Mouse (Mus musculus) kidney, embryonic 16.5 days (tissue): Measurements from ENCODE around the gene Ngef. TPM values are rescaled to one million over a fixed set of nuclear protein-coding genes. Genes with fewer than 3 reads are reported as not detected.

Experiments used
- ATAC-seq: fragments of 200-750 bp; cut with Nextera tagmentation; 2 replicates; pipeline ENCODE4 v1.8.0; 2017; ENCODE audit warnings: moderate TSS enrichment; ENCODE audit not compliant: low FRiP score, low TSS enrichment
- H3K27ac ChIP-seq: fragments of 300-500 bp; sonication (generic); 2 replicates; pipeline ENCODE4 v1.5.1; 2014; ENCODE audit warnings: low read length
- H3K27me3 ChIP-seq: fragments of 300-500 bp; sonication (generic); 2 replicates; pipeline ENCODE4 v1.6.1; 2014; ENCODE audit warnings: low read length, control low read depth, mixed read lengths; ENCODE audit not compliant: insufficient read depth
- H3K36me3 ChIP-seq: fragments of 300-500 bp; sonication (generic); 2 replicates; pipeline ENCODE4 v1.6.1; 2014; ENCODE audit warnings: low read length, control low read depth, mixed read lengths; ENCODE audit not compliant: insufficient read depth
- H3K4me1 ChIP-seq: fragments of 300-500 bp; sonication (generic); 2 replicates; pipeline ENCODE4 v1.6.1; 2014; ENCODE audit warnings: low read length, control low read depth, mixed read lengths; ENCODE audit not compliant: insufficient read depth
- H3K4me2 ChIP-seq: fragments of 300-500 bp; sonication (generic); replicated peaks from 2 replicates; pipeline ENCODE4 v1.6.1; 2014; ENCODE audit warnings: low read depth, low read length
- H3K4me3 ChIP-seq: fragments of 300-500 bp; sonication (generic); 2 replicates; pipeline ENCODE4 v1.5.1; 2014; ENCODE audit warnings: mild to moderate bottlenecking, low read length
- H3K9ac ChIP-seq: fragments of 300-500 bp; sonication (generic); replicated peaks from 2 replicates; pipeline ENCODE4 v1.6.1; 2014; ENCODE audit warnings: low read length
- H3K9me3 ChIP-seq: fragments of 300-500 bp; sonication (generic); 2 replicates; pipeline ENCODE4 v1.6.1; 2016; ENCODE audit warnings: low read length, control low read depth
- WGBS: fragments of 180-500 bp; shearing (Covaris S2); extraction: QIAGEN DNeasy Blood & Tissue Kit; methylation state at CpG from one replicate; pipeline ENCODE4 v1.1.7; 2014; 5-methylcytosine and 5-hydroxymethylcytosine counted together
- polyA plus RNA-seq: library from polyadenylated mRNA; unstranded; fragments of >200 nt; fragmentation: Nextera tagmentation; extraction: Ambion mirVana; gene quantifications from 2 replicates; pipeline ENCODE4 v1.2.1, GENCODE M21; 2015

The Ngef gene
- polyA plus RNA-seq, 1 experiment from 2014 or later, result 2.7 TPM

- no peak overlapping the region for H3K27ac ChIP-seq
- H3K27me3 ChIP-seq, result no peaks in the 10 kb centered on the region
- no peaks in the 10 kb centered on the region for H3K36me3 ChIP-seq
- WGBS, result 89% methylated on average over 5 of the region's 5 CpGs
- no peak overlapping the region for H3K4me2 ChIP-seq
- H3K4me3 ChIP-seq, result no peak overlapping the region
- H3K9me3 ChIP-seq, result no peaks in the 10 kb centered on the region
- no peaks in the 10 kb centered on the region for H3K4me1 ChIP-seq
- ATAC-seq, result no peak
- H3K9ac ChIP-seq, result no peak overlapping the region
These were observed 29.7 kb upstream of the Ngef start for GRCm38 (mm10) chr1:87603389-87603788.

GRCm38 (mm10) chr1:87601801-87602200, 28.1 kb upstream of the Ngef start:
- ATAC-seq, result no peak
- WGBS, result 66% methylated on average over 2 of the region's 2 CpGs
- Histone ChIP-seq H3K36me3 (no peaks in the 10 kb centered on the region), H3K27me3 (no peaks in the 10 kb centered on the region), H3K9ac (no peak overlapping the region), H3K4me3 (no peak overlapping the region), H3K27ac (no peak overlapping the region), H3K4me1 (no peaks in the 10 kb centered on the region), H3K4me2 (no peak overlapping the region), H3K9me3 (no peaks in the 10 kb centered on the region)

GRCm38 (mm10) chr1:87600533-87600932, 26.9 kb upstream of the Ngef start:
- H3K27me3 ChIP-seq, result no peaks in the 10 kb centered on the region
- H3K9me3 ChIP-seq, result no peaks in the 10 kb centered on the region
- 76% methylated on average over 7 of the region's 7 CpGs for WGBS
- no peak overlapping the region for H3K9ac ChIP-seq
- no peak overlapping the region for H3K4me3 ChIP-seq
- no peak for ATAC-seq
- no peak overlapping the region for H3K4me2 ChIP-seq
- H3K27ac ChIP-seq, result no peak overlapping the region
- no peaks in the 10 kb centered on the region for H3K4me1 ChIP-seq
- H3K36me3 ChIP-seq, result no peaks in the 10 kb centered on the region

GRCm38 (mm10) chr1:87594671-87595070, 21.0 kb upstream of the Ngef start:
- Histone ChIP-seq H3K4me1 (no peaks in the 10 kb centered on the region), H3K4me3 (no peak overlapping the region), H3K36me3 (no peaks in the 10 kb centered on the region), H3K4me2 (no peak overlapping the region), H3K27ac (no peak overlapping the region), H3K9ac (no peak overlapping the region), H3K27me3 (no peaks in the 10 kb centered on the region), H3K9me3 (no peaks in the 10 kb centered on the region)
- ATAC-seq, result no peak
- WGBS, result 92% methylated on average over 10 of the region's 10 CpGs

GRCm38 (mm10) chr1:87594261-87594660, 20.6 kb upstream of the Ngef start:
- Histone ChIP-seq H3K9ac (no peak overlapping the region), H3K27me3 (no peaks in the 10 kb centered on the region), H3K4me3 (no peak overlapping the region), H3K4me2 (no peak overlapping the region), H3K9me3 (no peaks in the 10 kb centered on the region), H3K4me1 (no peaks in the 10 kb centered on the region), H3K36me3 (no peaks in the 10 kb centered on the region), H3K27ac (no peak overlapping the region)
- 69% methylated on average over 3 of the region's 3 CpGs for WGBS
- ATAC-seq, result no peak

- H3K27me3 ChIP-seq, result no peaks in the 10 kb centered on the region
- no peaks in the 10 kb centered on the region for H3K36me3 ChIP-seq
- no peak overlapping the region for H3K4me2 ChIP-seq
- H3K9ac ChIP-seq, result no peak overlapping the region
- no peaks in the 10 kb centered on the region for H3K9me3 ChIP-seq
- no peaks in the 10 kb centered on the region for H3K4me1 ChIP-seq
- ATAC-seq, result no peak
- no peak overlapping the region for H3K27ac ChIP-seq
- 84% methylated on average over 8 of the region's 8 CpGs for WGBS
- H3K4me3 ChIP-seq, result no peak overlapping the region
These were observed 16.3 kb upstream of the Ngef start for GRCm38 (mm10) chr1:87589980-87590379.

GRCm38 (mm10) chr1:87589162-87589561, 15.5 kb upstream of the Ngef start:
- ATAC-seq, result no peak
- no peaks in the 10 kb centered on the region for H3K27me3 ChIP-seq

GRCm38 (mm10) chr1:87580824-87581223, 7.2 kb upstream of the Ngef start:
- Histone ChIP-seq H3K27me3 (no peaks in the 10 kb centered on the region), H3K9ac (no peak overlapping the region), H3K9me3 (no peaks in the 10 kb centered on the region), H3K36me3 (no peaks in the 10 kb centered on the region), H3K4me3 (no peak overlapping the region), H3K27ac (no peak overlapping the region), H3K4me1 (no peaks in the 10 kb centered on the region), H3K4me2 (no peak overlapping the region)
- no peak for ATAC-seq
- WGBS, result 16% methylated on average over 3 of the region's 3 CpGs

More at GRCm38 (mm10) chr1:87589162-87589561, 15.5 kb upstream of the Ngef start:
- no peak overlapping the region for H3K4me3 ChIP-seq
- H3K4me1 ChIP-seq, result no peaks in the 10 kb centered on the region
- no peak overlapping the region for H3K27ac ChIP-seq
- no peak overlapping the region for H3K4me2 ChIP-seq
- H3K9ac ChIP-seq, result no peak overlapping the region
- H3K36me3 ChIP-seq, result no peaks in the 10 kb centered on the region
- H3K9me3 ChIP-seq, result no peaks in the 10 kb centered on the region
- 87% methylated on average over 7 of the region's 7 CpGs for WGBS

- no peak overlapping the region for H3K27ac ChIP-seq
- H3K4me3 ChIP-seq, result no peak overlapping the region
- no peak for ATAC-seq
- no peaks in the 10 kb centered on the region for H3K27me3 ChIP-seq
- peaks cover 11% of the 10 kb centered on the region for H3K4me1 ChIP-seq
- no peaks in the 10 kb centered on the region for H3K36me3 ChIP-seq
- no peaks in the 10 kb centered on the region for H3K9me3 ChIP-seq
- WGBS, result 88% methylated on average over 6 of the region's 6 CpGs
- no peak overlapping the region for H3K4me2 ChIP-seq
- H3K9ac ChIP-seq, result no peak overlapping the region
These were observed 5.3 kb upstream of the Ngef start for GRCm38 (mm10) chr1:87578965-87579364.

GRCm38 (mm10) chr1:87574785-87575184, 1.1 kb upstream of the Ngef start:
- 36% methylated on average over 7 of the region's 7 CpGs for WGBS
- Histone ChIP-seq H3K4me2 (no peak overlapping the region), H3K4me3 (no peak overlapping the region), H3K27me3 (no peaks in the 10 kb centered on the region), H3K36me3 (no peaks in the 10 kb centered on the region), H3K4me1 (peaks cover 19% of the 10 kb centered on the region), H3K9ac (no peak overlapping the region), H3K9me3 (no peaks in the 10 kb centered on the region), H3K27ac (peak overlapping the region; percentile 89)
- peak; percentile 91 for ATAC-seq
